8 mouse cellular contexts compared by ENCODE assay signal in the genomic region with DNA sequence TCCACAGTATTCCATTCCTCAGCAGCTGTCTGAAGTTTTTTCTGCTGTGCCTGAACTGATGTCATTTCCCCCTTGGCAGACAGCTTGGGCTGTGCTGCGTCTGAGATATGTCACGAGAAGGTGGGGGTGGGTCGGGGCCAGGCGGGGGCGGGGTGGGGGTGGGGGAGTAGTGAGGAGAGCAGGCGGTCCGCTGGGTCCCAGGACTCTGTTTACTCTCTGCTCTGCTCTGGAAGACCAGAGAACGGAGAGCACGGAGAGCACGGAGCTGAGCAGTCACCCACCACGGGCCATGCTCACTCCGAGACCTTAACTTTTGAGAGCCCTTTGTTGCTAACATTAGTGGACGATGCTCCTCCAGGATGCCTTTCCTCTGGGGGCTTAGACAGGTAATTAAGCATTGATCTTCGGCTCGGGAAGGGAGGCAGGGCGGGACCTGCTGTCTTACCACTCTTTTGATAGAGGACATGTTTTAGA. TPM values are rescaled to one million over a fixed set of nuclear protein-coding genes. Genes with fewer than 3 reads are reported as not detected.
DNase-seq lines count a peak whose midpoint lies in the region; ATAC-seq and TF ChIP-seq lines count a peak whose summit lies in the region.

No protein-coding gene starts in this region.

- H3K4me1 ChIP-seq in intestine, postnatal 0 days (replicated peaks; ENCODE audit: control insufficient read depth, insufficient read depth, low read length) = no peaks in the 10 kb centered on the region

- ATAC-seq in intestine, postnatal 0 days = peak; percentile 14; the same call in 1 of the 2 replicates
- no peak for ATAC-seq in megakaryocyte, adult 5-6 weeks (ENCODE audit: poor library complexity, severe bottlenecking)

- H3K4me3 ChIP-seq in intestine, postnatal 0 days (ENCODE audit: low read depth, low read length) = peak overlapping the region; percentile 30

- no peaks in the 10 kb centered on the region for H3K27me3 ChIP-seq in intestine, postnatal 0 days (replicated peaks; ENCODE audit: control insufficient read depth, insufficient read depth, low read length)

- peak overlapping the region; percentile 40 for H3K9ac ChIP-seq in intestine, postnatal 0 days (ENCODE audit: low read depth, low read length)

- no peak for TF ChIP-seq CTCF in intestine, postnatal 0 days (IDR thresholded peaks at IDR 0.05; ENCODE audit: low read depth)

- peak overlapping the region; percentile 21 for H3K27ac ChIP-seq in intestine, postnatal 0 days (ENCODE audit: low read depth, low read length)

- WGBS in intestine, postnatal 0 days = 18% methylated on average over 16 of the region's 16 CpGs

- no peaks in the 10 kb centered on the region for H3K9me3 ChIP-seq in intestine, postnatal 0 days (ENCODE audit: control insufficient read depth)

- no peaks in the 10 kb centered on the region; the same call in 1 of the 2 replicates for H3K36me3 ChIP-seq in intestine, postnatal 0 days (ENCODE audit: control insufficient read depth, insufficient read depth)

- intact Hi-C loops in gastrocnemius, postnatal 14 days (cut with DNase I; ENCODE audit: low total_unique reads) = no loop called here

- DNase-seq in adrenal gland, postnatal 14 days = peak; percentile 58
- DNase-seq in adrenal gland, postnatal 25 days = no peak
- peak; percentile 39 for DNase-seq in gastrocnemius, postnatal 14 days
- DNase-seq in lung, postnatal 25 days (ENCODE audit: low spot score) = peak; percentile 72
- DNase-seq in spleen, postnatal 4 days (ENCODE audit: low spot score in 2 of 2) = no peak
- no peak for DNase-seq in cerebellum, postnatal 25 days

- H3K4me2 ChIP-seq in intestine, postnatal 0 days (replicated peaks; ENCODE audit: low read depth) = peak overlapping the region; percentile 58

RNA-seq across cellular contexts. Expression of a gene that starts 24.3 kb away (rescaled TPM):
- 132 and 137 TPM in 2 replicates for total RNA-seq in adrenal gland, postnatal 14 days (2021)
- 154 and 189 TPM in 2 replicates for total RNA-seq in adrenal gland, postnatal 25 days (2021)
- 10 to 100 TPM; 30.4 to 38.5 TPM for total RNA-seq in gastrocnemius, postnatal 14 days (2021)
- polyA plus RNA-seq in intestine, postnatal 0 days (2015; fragmentation: Nextera tagmentation; extraction: Ambion mirVana) = 33.1 and 35.2 TPM in 2 replicates
- 23.4 and 23.8 TPM in 2 replicates for total RNA-seq in megakaryocyte, adult 5-6 weeks (2015)
- total RNA-seq in megakaryocyte, adult 5-6 weeks (2017) = 36.9 and 39.8 TPM in 2 replicates

RNA-seq across cellular contexts. Expression of a gene that starts 49.7 kb away (rescaled TPM):
- 10.6 and 12.0 TPM in 2 replicates for total RNA-seq in adrenal gland, postnatal 14 days (2021)
- 1.2 and 1.9 TPM in 2 replicates for total RNA-seq in adrenal gland, postnatal 25 days (2021)
- not detected for total RNA-seq in gastrocnemius, postnatal 14 days (2021)
- polyA plus RNA-seq in intestine, postnatal 0 days (2015; fragmentation: Nextera tagmentation; extraction: Ambion mirVana) = not detected in 2 replicates
- not detected in 2 replicates for total RNA-seq in megakaryocyte, adult 5-6 weeks (2015)
- total RNA-seq in megakaryocyte, adult 5-6 weeks (2017) = not detected in 2 replicates

RNA-seq across cellular contexts. Expression of a gene that starts 50.1 kb away (rescaled TPM):
- 11.5 and 12.7 TPM in 2 replicates for total RNA-seq in adrenal gland, postnatal 14 days (2021)
- total RNA-seq in adrenal gland, postnatal 25 days (2021) = 8.0 and 12.7 TPM in 2 replicates
- total RNA-seq in gastrocnemius, postnatal 14 days (2021) = 1 to 10 TPM; 2.8 to 3.4 TPM
- 5.2 and 6.2 TPM in 2 replicates for polyA plus RNA-seq in intestine, postnatal 0 days (2015; fragmentation: Nextera tagmentation; extraction: Ambion mirVana)
- total RNA-seq in megakaryocyte, adult 5-6 weeks (2015) = 5.2 and 6.6 TPM in 2 replicates
- 7.7 and 9.6 TPM in 2 replicates for total RNA-seq in megakaryocyte, adult 5-6 weeks (2017)

RNA-seq across cellular contexts. Expression of a gene that starts 50.2 kb away (rescaled TPM):
- total RNA-seq in adrenal gland, postnatal 14 days (2021) = 57.0 and 60.7 TPM in 2 replicates
- 50.3 and 61.0 TPM in 2 replicates for total RNA-seq in adrenal gland, postnatal 25 days (2021)
- total RNA-seq in gastrocnemius, postnatal 14 days (2021) = 10 to 100 TPM; 47.1 to 56.5 TPM
- polyA plus RNA-seq in intestine, postnatal 0 days (2015; fragmentation: Nextera tagmentation; extraction: Ambion mirVana) = 21.1 and 25.6 TPM in 2 replicates
- total RNA-seq in megakaryocyte, adult 5-6 weeks (2015) = 13.5 and 15.7 TPM in 2 replicates
- 13.2 and 21.6 TPM in 2 replicates for total RNA-seq in megakaryocyte, adult 5-6 weeks (2017)

Comparison
In these comparisons a context has a peak if more than half of its experiments do, and no peak if none do; other contexts are left out.
1. DNase-seq: peak in adrenal gland, postnatal 14 days (single experiment), gastrocnemius, postnatal 14 days (single experiment) and lung, postnatal 25 days (single experiment); none in adrenal gland, postnatal 25 days (single experiment), spleen, postnatal 4 days (0 of 2) and cerebellum, postnatal 25 days (0 of 2).